Mouse (Mus musculus) heart, embryonic 15.5 days (tissue): ENCODE measurements around the gene Zc3hav1. TPM values are rescaled to one million over a fixed set of nuclear protein-coding genes. Genes with fewer than 3 reads are reported as not detected.
A peak's percentile ranks its signal among the peaks of the same experiment; 100 is the strongest.

Experiments used
- ATAC-seq: fragments of 200-750 bp; cut with Nextera tagmentation; replicated peaks from 2 replicates; pipeline ENCODE4 v1.8.0; 2017; ENCODE audit warnings: low read depth, moderate TSS enrichment; ENCODE audit not compliant: insufficient number of reproducible peaks, insufficient read depth, low FRiP score
- H3K27ac ChIP-seq: fragments of 300-500 bp; sonication (generic); 2 replicates; pipeline ENCODE4 v1.5.1; 2015; ENCODE audit warnings: mild to moderate bottlenecking, inconsistent platforms
- H3K27me3 ChIP-seq: fragments of 300-500 bp; sonication (generic); 2 replicates; pipeline ENCODE4 v1.6.1; 2015; ENCODE audit warnings: inconsistent platforms
- H3K36me3 ChIP-seq: fragments of 300-500 bp; sonication (generic); 2 replicates; pipeline ENCODE4 v1.6.1; 2015; ENCODE audit warnings: mild to moderate bottlenecking, inconsistent platforms
- H3K4me1 ChIP-seq: fragments of 300-500 bp; sonication (generic); replicated peaks from 2 replicates; pipeline ENCODE4 v1.6.1; 2015; ENCODE audit warnings: inconsistent platforms
- H3K4me2 ChIP-seq: fragments of 300-500 bp; sonication (generic); 2 replicates; pipeline ENCODE4 v1.6.1; 2015; ENCODE audit warnings: inconsistent platforms, mild to moderate bottlenecking, moderate library complexity
- H3K4me3 ChIP-seq: fragments of 300-500 bp; sonication (generic); 2 replicates; pipeline ENCODE4 v1.5.1; 2015; ENCODE audit warnings: mild to moderate bottlenecking, inconsistent platforms
- H3K9ac ChIP-seq: fragments of 300-500 bp; sonication (generic); 2 replicates; pipeline ENCODE4 v1.6.1; 2015; ENCODE audit warnings: mild to moderate bottlenecking, inconsistent platforms
- H3K9me3 ChIP-seq: fragments of 300-500 bp; sonication (generic); replicated peaks from 2 replicates; pipeline ENCODE4 v1.6.1; 2016; ENCODE audit warnings: inconsistent platforms
- whole genome bisulfite sequencing: fragments of 180-500 bp; shearing (Covaris S2); methylation state at CpG from one replicate; pipeline ENCODE4 v1.1.7; 2015; ENCODE audit warnings: mixed read lengths; 5-methylcytosine and 5-hydroxymethylcytosine counted together
- polyA plus RNA-seq: library from polyadenylated mRNA; unstranded; fragments of >200 nt; fragmentation: Nextera tagmentation; extraction: Ambion mirVana; gene quantifications from 2 replicates; pipeline ENCODE4 v1.2.1, GENCODE M21; 2015

Zc3hav1 gene
- 7.8 and 10.1 TPM in 2 replicates for polyA plus RNA-seq

- Histone ChIP-seq H3K36me3 (no peaks in the 10 kb centered on the region), H3K27ac (peak within 1 kb of the TSS; percentile 64), H3K9ac (peak within 1 kb of the TSS; percentile 61), H3K27me3 (peaks cover 10% of the 10 kb centered on the region; the same call in 1 of the 2 replicates), H3K4me1 (peaks cover 16% of the 10 kb centered on the region), H3K4me3 (peak within 1 kb of the TSS; percentile 70), H3K4me2 (peak within 1 kb of the TSS; percentile 71), H3K9me3 (no peaks in the 10 kb centered on the region)
- ATAC-seq = peak; percentile 76
- WGBS = under 1% methylated on average over 87 of the region's 87 CpGs
Observed at GRCm38 (mm10) chr6:38353811-38354722, at the start of gene Zc3hav1. Gene Zc3hav1 (minus strand): TSS chr6:38354603.

- H3K27ac ChIP-seq = no peak overlapping the region
- no peak for ATAC-seq
- no peak overlapping the region for H3K4me3 ChIP-seq
- no peaks in the 10 kb centered on the region for H3K9me3 ChIP-seq
- no peaks in the 10 kb centered on the region; the same call in 1 of the 2 replicates for H3K36me3 ChIP-seq
- no peaks in the 10 kb centered on the region for H3K4me1 ChIP-seq
- whole genome bisulfite sequencing = 79% methylated on average over 3 of the region's 3 CpGs
- no peaks in the 10 kb centered on the region for H3K27me3 ChIP-seq
- no peak overlapping the region for H3K4me2 ChIP-seq
- no peak overlapping the region for H3K9ac ChIP-seq
Observed at GRCm38 (mm10) chr6:38389671-38390070, 35.3 kb upstream of the Zc3hav1 start.

- H3K36me3 ChIP-seq = no peaks in the 10 kb centered on the region; the same call in 1 of the 2 replicates
- peak within 1 kb of the TSS; percentile 87 for H3K4me2 ChIP-seq
- WGBS = under 1% methylated on average over 26 of the region's 26 CpGs
- ATAC-seq = peak; percentile 77
- peak within 1 kb of the TSS; percentile 66 for H3K4me3 ChIP-seq
- H3K9me3 ChIP-seq = no peaks in the 10 kb centered on the region
- H3K4me1 ChIP-seq = peaks cover 6% of the 10 kb centered on the region
- H3K27me3 ChIP-seq = no peaks in the 10 kb centered on the region
- H3K9ac ChIP-seq = peak within 1 kb of the TSS; percentile 51
- peak within 1 kb of the TSS; percentile 62 for H3K27ac ChIP-seq
Observed at GRCm38 (mm10) chr6:38381129-38381771, 26.8 kb upstream of the Zc3hav1 start, which contains the start of gene Ttc26. Gene Ttc26 (plus strand): TSS chr6:38381469.

- Histone ChIP-seq H3K36me3 (no peaks in the 10 kb centered on the region; the same call in 1 of the 2 replicates), H3K27me3 (no peaks in the 10 kb centered on the region), H3K4me3 (peak overlapping the region; percentile 66), H3K27ac (no peak overlapping the region), H3K9me3 (no peaks in the 10 kb centered on the region), H3K9ac (peak overlapping the region; percentile 51), H3K4me2 (peak overlapping the region; percentile 87), H3K4me1 (peaks cover 6% of the 10 kb centered on the region)
- WGBS = 4% methylated on average over 4 of the region's 4 CpGs
- ATAC-seq = no peak
Observed at GRCm38 (mm10) chr6:38380764-38381128, 26.3 kb upstream of the Zc3hav1 start.

- H3K4me2 ChIP-seq = no peak overlapping the region
- WGBS = 56% methylated on average over 1 of the region's 1 CpGs
- no peak overlapping the region for H3K27ac ChIP-seq
- no peaks in the 10 kb centered on the region for H3K36me3 ChIP-seq
- H3K4me1 ChIP-seq = no peaks in the 10 kb centered on the region
- no peaks in the 10 kb centered on the region for H3K27me3 ChIP-seq
- no peaks in the 10 kb centered on the region for H3K9me3 ChIP-seq
- no peak overlapping the region for H3K9ac ChIP-seq
- no peak for ATAC-seq
- no peak overlapping the region for H3K4me3 ChIP-seq
Observed at GRCm38 (mm10) chr6:38374271-38374670, 19.9 kb upstream of the Zc3hav1 start.

- H3K4me2 ChIP-seq = no peak overlapping the region
- no peak overlapping the region for H3K27ac ChIP-seq
- no peaks in the 10 kb centered on the region for H3K36me3 ChIP-seq
- no peak overlapping the region for H3K4me3 ChIP-seq
- 82% methylated on average over 3 of the region's 3 CpGs for WGBS
- no peak overlapping the region for H3K9ac ChIP-seq
- H3K27me3 ChIP-seq = no peaks in the 10 kb centered on the region
- ATAC-seq = no peak
- H3K9me3 ChIP-seq = no peaks in the 10 kb centered on the region
- no peaks in the 10 kb centered on the region for H3K4me1 ChIP-seq
Observed at GRCm38 (mm10) chr6:38369945-38370344, 15.5 kb upstream of the Zc3hav1 start.

GRCm38 (mm10) chr6:38364121-38364520 is 9.7 kb upstream of the Zc3hav1 start:
- no peak overlapping the region for H3K9ac ChIP-seq
- no peaks in the 10 kb centered on the region for H3K36me3 ChIP-seq
- H3K4me2 ChIP-seq = no peak overlapping the region
- no peaks in the 10 kb centered on the region for H3K9me3 ChIP-seq
- ATAC-seq = no peak
- H3K4me1 ChIP-seq = no peaks in the 10 kb centered on the region
- no peak overlapping the region for H3K4me3 ChIP-seq
- H3K27ac ChIP-seq = no peak overlapping the region
- H3K27me3 ChIP-seq = no peaks in the 10 kb centered on the region

- Histone ChIP-seq H3K4me2 (no peak overlapping the region), H3K9ac (no peak overlapping the region), H3K36me3 (no peaks in the 10 kb centered on the region), H3K9me3 (no peaks in the 10 kb centered on the region), H3K27me3 (no peaks in the 10 kb centered on the region), H3K4me3 (no peak overlapping the region), H3K27ac (no peak overlapping the region), H3K4me1 (no peaks in the 10 kb centered on the region)
- 75% methylated on average over 4 of the region's 4 CpGs for WGBS
- no peak for ATAC-seq
Observed at GRCm38 (mm10) chr6:38363370-38363769, 9.0 kb upstream of the Zc3hav1 start.

- Histone ChIP-seq H3K27me3 (no peaks in the 10 kb centered on the region), H3K4me3 (no peak overlapping the region), H3K9ac (no peak overlapping the region), H3K36me3 (no peaks in the 10 kb centered on the region), H3K4me2 (no peak overlapping the region), H3K4me1 (no peaks in the 10 kb centered on the region), H3K9me3 (no peaks in the 10 kb centered on the region), H3K27ac (no peak overlapping the region)
- ATAC-seq = no peak
- WGBS = 64% methylated on average over 1 of the region's 1 CpGs
Observed at GRCm38 (mm10) chr6:38361937-38362336, 7.5 kb upstream of the Zc3hav1 start.

- WGBS = 66% methylated on average over 4 of the region's 4 CpGs
- Histone ChIP-seq H3K4me3 (no peak overlapping the region), H3K36me3 (no peaks in the 10 kb centered on the region), H3K9me3 (no peaks in the 10 kb centered on the region), H3K27ac (no peak overlapping the region), H3K4me1 (no peaks in the 10 kb centered on the region), H3K4me2 (no peak overlapping the region), H3K27me3 (0 out of 2 replicates have a peak, but pooled peaks cover 1% of the 10 kb centered on the region), H3K9ac (no peak overlapping the region)
- no peak for ATAC-seq
Observed at GRCm38 (mm10) chr6:38361065-38361464, 6.7 kb upstream of the Zc3hav1 start.

- Histone ChIP-seq H3K36me3 (no peaks in the 10 kb centered on the region), H3K27ac (no peak overlapping the region), H3K27me3 (0 out of 2 replicates have a peak, but pooled peaks cover 7% of the 10 kb centered on the region), H3K4me3 (no peak overlapping the region), H3K9ac (no peak overlapping the region), H3K4me2 (no peak overlapping the region), H3K9me3 (no peaks in the 10 kb centered on the region), H3K4me1 (peaks cover 5% of the 10 kb centered on the region; the same call in 1 of the 2 replicates)
- no peak for ATAC-seq
- WGBS = 75% methylated on average over 12 of the region's 12 CpGs
Observed at GRCm38 (mm10) chr6:38359736-38360499, 5.5 kb upstream of the Zc3hav1 start.
